In genomic region chr9:57013756-57014155, GRCm38 (mm10) we compare ENCODE assay signal across 24 mouse cellular contexts. TPM values are rescaled to one million over a fixed set of nuclear protein-coding genes. Genes with fewer than 3 reads are reported as not detected.
DNase-seq lines count a peak whose midpoint lies in the region; ATAC-seq and TF ChIP-seq lines count a peak whose summit lies in the region.
"Had no signal": no experiment of that assay in that cellular context is flagged by ENCODE, and none has a peak within 500 bp of the region (broad histone marks: within the 10 kb centered on the region; RNA-seq: fewer than 3 reads in every experiment).

No protein-coding gene starts in this region.

- no peaks in the 10 kb centered on the region for H3K36me3 ChIP-seq in kidney, adult 2 months (ENCODE audit: control insufficient read depth, insufficient read depth, low read length)
- H3K36me3 ChIP-seq in kidney, embryonic 16.5 days (ENCODE audit: insufficient read depth, low read length): peaks cover 14% of the 10 kb centered on the region
- H3K36me3 ChIP-seq in midbrain, postnatal 0 days (ENCODE audit: insufficient read depth, low read length): no peaks in the 10 kb centered on the region

- 58% methylated on average over 1 of the region's 1 CpGs for WGBS in kidney, adult 2 months
- 62% methylated on average over 1 of the region's 1 CpGs for WGBS in kidney, embryonic 16.5 days
- WGBS in midbrain, postnatal 0 days: 100% methylated on average over 1 of the region's 1 CpGs

- H3K4me3 ChIP-seq in kidney, adult 2 months (ENCODE audit: insufficient read depth, low read depth, low read length): no peak overlapping the region
- H3K4me3 ChIP-seq in kidney, embryonic 16.5 days (ENCODE audit: low read length): no peak overlapping the region
- H3K4me3 ChIP-seq in midbrain, postnatal 0 days (ENCODE audit: low read depth, low read length): no peak overlapping the region
- H3K4me3 ChIP-seq: heart, embryonic 12.5 days; heart, embryonic 15.5 days had no signal

- peak overlapping the region; percentile 16; the same call in 1 of the 2 replicates for H3K27ac ChIP-seq in kidney, adult 2 months (ENCODE audit: insufficient read depth, low read depth, low read length)
- no peak overlapping the region for H3K27ac ChIP-seq in kidney, embryonic 16.5 days (ENCODE audit: low read length)
- no peak overlapping the region for H3K27ac ChIP-seq in midbrain, postnatal 0 days (ENCODE audit: low read depth, low read length)
- H3K27ac ChIP-seq: heart, embryonic 15.5 days; hindbrain, embryonic 14.5 days; hindbrain, postnatal 0 days had no signal

- H3K27me3 ChIP-seq in kidney, adult 2 months (replicated peaks; ENCODE audit: control insufficient read depth, insufficient read depth, low read length): no peaks in the 10 kb centered on the region
- H3K27me3 ChIP-seq in kidney, embryonic 16.5 days (ENCODE audit: insufficient read depth, low read length): no peaks in the 10 kb centered on the region
- H3K27me3 ChIP-seq in midbrain, postnatal 0 days (ENCODE audit: insufficient read depth, low read length): no peaks in the 10 kb centered on the region
- H3K27me3 ChIP-seq: heart, embryonic 12.5 days; heart, embryonic 15.5 days; Patski had no signal

- TF ChIP-seq POLR2A in kidney, adult 2 months (IDR thresholded peaks at IDR 0.05; ENCODE audit: low read depth, low read length): no peak

- H3K4me2 ChIP-seq in kidney, embryonic 16.5 days (replicated peaks; ENCODE audit: low read depth, low read length): no peak overlapping the region
- H3K4me2 ChIP-seq in midbrain, postnatal 0 days (ENCODE audit: low read depth, low read length, poor library complexity, severe bottlenecking): no peak overlapping the region
- H3K4me2 ChIP-seq: heart, embryonic 12.5 days; heart, embryonic 15.5 days; hindbrain, embryonic 14.5 days had no signal

- TF ChIP-seq CTCF in kidney, adult 2 months (conservative IDR thresholded peaks at IDR 0.05; ENCODE audit: insufficient read depth, insufficient read length, low read depth, low read length): no peak
- TF ChIP-seq CTCF in midbrain, postnatal 0 days (IDR thresholded peaks at IDR 0.05): no peak

- peak; percentile 52 for DNase-seq in kidney, adult 2 months
- DNase-seq in kidney, postnatal 14 days: peak; percentile 28
- DNase-seq in kidney, adult 18-20 months: no peak
- peak; percentile 37 for DNase-seq in 3T3-L1 (ENCODE audit: low read depth, low spot score)
- DNase-seq in NIH3T3 (ENCODE audit: low read depth): peak; percentile 34
- no peak for DNase-seq in midbrain, postnatal 0 days (ENCODE audit: low spot score)
- DNase-seq: adrenal gland, postnatal 10 days; adrenal gland, postnatal 36 days; cerebellum, adult 18-20 months; cerebellum, adult 9-10 months; cerebellum, postnatal 14 days; forebrain, postnatal 0 days; gastrocnemius, postnatal 10 days; heart, adult 11 months; heart, postnatal 10 days; heart, postnatal 4 days had no signal

- no peak for ATAC-seq in kidney, embryonic 16.5 days (ENCODE audit: low FRiP score, low TSS enrichment)
- ATAC-seq in midbrain, postnatal 0 days (ENCODE audit: low FRiP score): no peak
- ATAC-seq: forebrain, embryonic 14.5 days; forebrain, postnatal 0 days; hindbrain, postnatal 0 days; inflammation-experienced regulatory T-cells, adult 6 months; Patski had no signal

- H3K9me3 ChIP-seq in kidney, embryonic 16.5 days (ENCODE audit: low read length): peaks cover 3% of the 10 kb centered on the region
- no peaks in the 10 kb centered on the region for H3K9me3 ChIP-seq in midbrain, postnatal 0 days (ENCODE audit: low read length)
- H3K9me3 ChIP-seq: heart, embryonic 15.5 days had no signal

- H3K9ac ChIP-seq in kidney, embryonic 16.5 days (replicated peaks; ENCODE audit: low read length): no peak overlapping the region
- H3K9ac ChIP-seq in midbrain, postnatal 0 days (replicated peaks; ENCODE audit: low read length, poor library complexity, severe bottlenecking): no peak overlapping the region
- H3K9ac ChIP-seq: forebrain, postnatal 0 days; heart, embryonic 12.5 days; heart, embryonic 15.5 days; hindbrain, embryonic 14.5 days had no signal

- H3K4me1 ChIP-seq in kidney, adult 2 months (ENCODE audit: control insufficient read depth, insufficient read depth, low read length): peaks cover 2% of the 10 kb centered on the region; the same call in 1 of the 2 replicates
- H3K4me1 ChIP-seq in kidney, embryonic 16.5 days (ENCODE audit: insufficient read depth, low read length): no peaks in the 10 kb centered on the region
- H3K4me1 ChIP-seq in midbrain, postnatal 0 days (ENCODE audit: insufficient read depth, low read length): no peaks in the 10 kb centered on the region
- H3K4me1 ChIP-seq: heart, embryonic 12.5 days had no signal

RNA-seq across cellular contexts. Expression of gene Ptpn9, which starts 19.0 kb away (rescaled TPM):
- 20.7 and 26.6 TPM in 2 replicates for polyA plus RNA-seq in kidney, adult 2 months (2012; rRNA removed)
- 23.6 TPM in 2 replicates for polyA plus RNA-seq in kidney, embryonic 16.5 days (2015; fragmentation: Nextera tagmentation; extraction: Ambion mirVana)
- 44.4 and 52.2 TPM in 2 replicates for total RNA-seq in midbrain, postnatal 0 days (2014; rRNA removed)
- 20.5 and 21.5 TPM in 2 replicates for polyA plus RNA-seq in midbrain, postnatal 0 days (2015; fragmentation: Nextera tagmentation; extraction: Ambion mirVana)

RNA-seq across cellular contexts. Expression of gene Sin3a, which starts 58.1 kb away (rescaled TPM):
- polyA plus RNA-seq in kidney, adult 2 months (2012; rRNA removed): 58.6 and 70.1 TPM in 2 replicates
- 36.7 and 42.3 TPM in 2 replicates for polyA plus RNA-seq in kidney, embryonic 16.5 days (2015; fragmentation: Nextera tagmentation; extraction: Ambion mirVana)
- total RNA-seq in midbrain, postnatal 0 days (2014; rRNA removed): 46.7 and 85.7 TPM in 2 replicates
- 13.4 and 14.6 TPM in 2 replicates for polyA plus RNA-seq in midbrain, postnatal 0 days (2015; fragmentation: Nextera tagmentation; extraction: Ambion mirVana)

Comparison
In these comparisons a context has a peak if more than half of its experiments do, and no peak if none do; other contexts are left out.
1. DNase-seq: peak in kidney, adult 2 months (single experiment), kidney, postnatal 14 days (single experiment), 3T3-L1 (single experiment) and NIH3T3 (single experiment); none in kidney, adult 18-20 months (single experiment) and midbrain, postnatal 0 days (single experiment).